Mouse (Mus musculus): ENCODE results near the gene Hdgfl2. TPM values are rescaled to one million over a fixed set of nuclear protein-coding genes. Genes with fewer than 3 reads are reported as not detected.

Hdgfl2 gene
- polyA plus RNA-seq (2015; fragmentation: Nextera tagmentation; extraction: Ambion mirVana) = 85.7 and 86.9 TPM in 2 replicates

GRCm38 (mm10) chr17:56078880-56079795 is at the start of gene Hdgfl2:
Gene Hdgfl2 (plus strand): TSS chr17:56079634.
- Histone ChIP-seq H3K4me1 (replicated peaks) (peaks cover 22% of the 10 kb centered on the region), H3K27ac (peak within 1 kb of the TSS; percentile 58; the same call in 1 of the 2 replicates), H3K4me3 (replicated peaks) (peak within 1 kb of the TSS; percentile 83), H3K4me2 (replicated peaks) (peak within 1 kb of the TSS; percentile 95), H3K9ac (peak within 1 kb of the TSS; percentile 80), H3K36me3 (peaks cover 10% of the 10 kb centered on the region), H3K27me3 (replicated peaks) (no peaks in the 10 kb centered on the region), H3K9me3 (no peaks in the 10 kb centered on the region)
- ATAC-seq = peak; percentile 94
- WGBS = under 1% methylated on average over 61 of the region's 61 CpGs

GRCm38 (mm10) chr17:56030238-56030870 is 49.1 kb upstream of the Hdgfl2 start:
- no peak for ATAC-seq
- no peak overlapping the region for H3K4me2 ChIP-seq (replicated peaks)
- H3K9me3 ChIP-seq = no peaks in the 10 kb centered on the region
- WGBS = 92% methylated on average over 9 of the region's 9 CpGs
- peaks cover 32% of the 10 kb centered on the region for H3K4me1 ChIP-seq (replicated peaks)
- H3K9ac ChIP-seq = no peak overlapping the region
- no peak overlapping the region for H3K27ac ChIP-seq
- peaks cover 12% of the 10 kb centered on the region; the same call in 1 of the 2 replicates for H3K36me3 ChIP-seq
- no peaks in the 10 kb centered on the region for H3K27me3 ChIP-seq (replicated peaks)
- no peak overlapping the region for H3K4me3 ChIP-seq (replicated peaks)

GRCm38 (mm10) chr17:56030919-56031318 is 48.5 kb upstream of the Hdgfl2 start:
- no peaks in the 10 kb centered on the region for H3K27me3 ChIP-seq (replicated peaks)
- H3K4me2 ChIP-seq (replicated peaks) = no peak overlapping the region
- ATAC-seq = no peak
- peaks cover 12% of the 10 kb centered on the region; the same call in 1 of the 2 replicates for H3K36me3 ChIP-seq
- 61% methylated on average over 5 of the region's 5 CpGs for WGBS
- peaks cover 33% of the 10 kb centered on the region for H3K4me1 ChIP-seq (replicated peaks)
- 0 out of 2 replicates have a peak overlapping the region, but pooled peaks have one; percentile 4 for H3K27ac ChIP-seq
- H3K9ac ChIP-seq = no peak overlapping the region
- H3K9me3 ChIP-seq = no peaks in the 10 kb centered on the region
- no peak overlapping the region for H3K4me3 ChIP-seq (replicated peaks)

- no peak for ATAC-seq
- Histone ChIP-seq H3K36me3 (peaks cover 12% of the 10 kb centered on the region; the same call in 1 of the 2 replicates), H3K4me1 (replicated peaks) (peaks cover 33% of the 10 kb centered on the region)
These were observed 48.0 kb upstream of the Hdgfl2 start for GRCm38 (mm10) chr17:56031431-56031830.

GRCm38 (mm10) chr17:56032127-56032733 is 47.2 kb upstream of the Hdgfl2 start:
- peak; percentile 52 for ATAC-seq
- 66% methylated on average over 6 of the region's 6 CpGs for WGBS
- H3K4me1 ChIP-seq (replicated peaks) = peaks cover 36% of the 10 kb centered on the region
- peaks cover 12% of the 10 kb centered on the region; the same call in 1 of the 2 replicates for H3K36me3 ChIP-seq
- peak overlapping the region; percentile 70 for H3K27ac ChIP-seq
- peak overlapping the region; percentile 37 for H3K4me2 ChIP-seq (replicated peaks)
- no peak overlapping the region for H3K4me3 ChIP-seq (replicated peaks)
- H3K9ac ChIP-seq = no peak overlapping the region
- H3K9me3 ChIP-seq = no peaks in the 10 kb centered on the region
- H3K27me3 ChIP-seq (replicated peaks) = no peaks in the 10 kb centered on the region

More at GRCm38 (mm10) chr17:56031431-56031830, 48.0 kb upstream of the Hdgfl2 start:
- Histone ChIP-seq H3K27me3 (replicated peaks) (no peaks in the 10 kb centered on the region), H3K9ac (no peak overlapping the region), H3K4me3 (replicated peaks) (no peak overlapping the region), H3K27ac (no peak overlapping the region), H3K9me3 (no peaks in the 10 kb centered on the region), H3K4me2 (replicated peaks) (no peak overlapping the region)
- 86% methylated on average over 7 of the region's 7 CpGs for WGBS

GRCm38 (mm10) chr17:56032831-56033230 is 46.6 kb upstream of the Hdgfl2 start:
- peak overlapping the region; percentile 18; the same call in 1 of the 2 replicates for H3K9ac ChIP-seq
- ATAC-seq = no peak
- no peak overlapping the region for H3K4me3 ChIP-seq (replicated peaks)
- H3K36me3 ChIP-seq = peaks cover 12% of the 10 kb centered on the region; the same call in 1 of the 2 replicates
- peak overlapping the region; percentile 37 for H3K4me2 ChIP-seq (replicated peaks)
- no peaks in the 10 kb centered on the region for H3K9me3 ChIP-seq
- WGBS = 69% methylated on average over 7 of the region's 7 CpGs
- H3K4me1 ChIP-seq (replicated peaks) = peaks cover 36% of the 10 kb centered on the region
- H3K27ac ChIP-seq = peak overlapping the region; percentile 70
- H3K27me3 ChIP-seq (replicated peaks) = no peaks in the 10 kb centered on the region

GRCm38 (mm10) chr17:56034040-56034725 is 45.3 kb upstream of the Hdgfl2 start:
- ATAC-seq = no peak
- no peaks in the 10 kb centered on the region for H3K9me3 ChIP-seq
- peak overlapping the region; percentile 27; the same call in 1 of the 2 replicates for H3K9ac ChIP-seq
- no peaks in the 10 kb centered on the region for H3K27me3 ChIP-seq (replicated peaks)
- H3K4me2 ChIP-seq (replicated peaks) = peak overlapping the region; percentile 58
- WGBS = 86% methylated on average over 7 of the region's 7 CpGs
- H3K27ac ChIP-seq = no peak overlapping the region
- peaks cover 12% of the 10 kb centered on the region; the same call in 1 of the 2 replicates for H3K36me3 ChIP-seq
- H3K4me1 ChIP-seq (replicated peaks) = peaks cover 36% of the 10 kb centered on the region
- 0 out of 2 replicates have a peak overlapping the region, but pooled peaks have one; percentile 71 for H3K4me3 ChIP-seq (replicated peaks)

GRCm38 (mm10) chr17:56034726-56035100 is 44.7 kb upstream of the Hdgfl2 start:
- Histone ChIP-seq H3K9ac (peak overlapping the region; percentile 27; the same call in 1 of the 2 replicates), H3K4me1 (replicated peaks) (peaks cover 36% of the 10 kb centered on the region), H3K9me3 (no peaks in the 10 kb centered on the region), H3K36me3 (peaks cover 9% of the 10 kb centered on the region; the same call in 1 of the 2 replicates), H3K4me2 (replicated peaks) (peak overlapping the region; percentile 58), H3K27ac (no peak overlapping the region), H3K27me3 (replicated peaks) (no peaks in the 10 kb centered on the region), H3K4me3 (replicated peaks) (peak overlapping the region; percentile 71; the same call in 1 of the 2 replicates)
- WGBS = 85% methylated on average over 6 of the region's 6 CpGs
- no peak for ATAC-seq

- peak overlapping the region; percentile 71 for H3K4me3 ChIP-seq (replicated peaks)
- peak overlapping the region; percentile 27; the same call in 1 of the 2 replicates for H3K9ac ChIP-seq
- 54% methylated on average over 4 of the region's 4 CpGs for WGBS
- no peaks in the 10 kb centered on the region for H3K27me3 ChIP-seq (replicated peaks)
- H3K27ac ChIP-seq = no peak overlapping the region
- H3K4me2 ChIP-seq (replicated peaks) = peak overlapping the region; percentile 58
- H3K4me1 ChIP-seq (replicated peaks) = peaks cover 36% of the 10 kb centered on the region
- peaks cover 7% of the 10 kb centered on the region; the same call in 1 of the 2 replicates for H3K36me3 ChIP-seq
- no peaks in the 10 kb centered on the region for H3K9me3 ChIP-seq
- no peak for ATAC-seq
These were observed 44.2 kb upstream of the Hdgfl2 start for GRCm38 (mm10) chr17:56035216-56035615.

- under 1% methylated on average over 74 of the region's 74 CpGs for WGBS
- Histone ChIP-seq H3K9me3 (no peaks in the 10 kb centered on the region), H3K36me3 (peaks cover 7% of the 10 kb centered on the region; the same call in 1 of the 2 replicates), H3K4me2 (replicated peaks) (peak within 1 kb of the TSS; percentile 58), H3K4me3 (replicated peaks) (peak within 1 kb of the TSS; percentile 71), H3K27me3 (replicated peaks) (no peaks in the 10 kb centered on the region), H3K9ac (peak within 1 kb of the TSS; percentile 85), H3K27ac (peak within 1 kb of the TSS; percentile 84), H3K4me1 (replicated peaks) (peaks cover 36% of the 10 kb centered on the region)
- ATAC-seq = peak; percentile 89
These were observed 43.1 kb upstream of the Hdgfl2 start, which contains the start of gene Sh3gl1 for GRCm38 (mm10) chr17:56036176-56036900. Gene Sh3gl1 (minus strand): TSS chr17:56036635.

Data from intestine, embryonic 15.5 days (tissue).